Comparison of ENCODE assay signal across 13 mouse cellular contexts in genomic region chr4:82604501-82604900, GRCm38 (mm10).
DNase-seq lines count a peak whose midpoint lies in the region; ATAC-seq and TF ChIP-seq lines count a peak whose summit lies in the region.
"Had no signal": no experiment of that assay in that cellular context is flagged by ENCODE, and none has a peak within 500 bp of the region (broad histone marks: within the 10 kb centered on the region; RNA-seq: fewer than 3 reads in every experiment).

No protein-coding gene starts in this region.

- no peak overlapping the region for H3K4me2 ChIP-seq in forebrain, embryonic 13.5 days
- H3K4me2 ChIP-seq in forebrain, postnatal 0 days (ENCODE audit: low read depth) = no peak overlapping the region
- H3K4me2 ChIP-seq in intestine, embryonic 14.5 days (ENCODE audit: low read length) = peak overlapping the region; percentile 33
- H3K4me2 ChIP-seq: liver, embryonic 15.5 days had no signal

- no peaks in the 10 kb centered on the region for H3K36me3 ChIP-seq in forebrain, embryonic 13.5 days (ENCODE audit: poor library complexity, severe bottlenecking)
- H3K36me3 ChIP-seq in forebrain, postnatal 0 days (ENCODE audit: insufficient read depth) = no peaks in the 10 kb centered on the region
- H3K36me3 ChIP-seq in intestine, embryonic 14.5 days (ENCODE audit: control insufficient read depth, insufficient read depth, low read length) = no peaks in the 10 kb centered on the region
- H3K36me3 ChIP-seq: G1E; liver, embryonic 15.5 days had no signal

- 71% methylated on average over 4 of the region's 4 CpGs for WGBS in forebrain, embryonic 13.5 days
- WGBS in forebrain, postnatal 0 days = 59% methylated on average over 4 of the region's 4 CpGs
- 52% methylated on average over 4 of the region's 4 CpGs for WGBS in intestine, embryonic 14.5 days

- H3K4me3 ChIP-seq in forebrain, embryonic 13.5 days = no peak overlapping the region
- no peak overlapping the region for H3K4me3 ChIP-seq in forebrain, postnatal 0 days (ENCODE audit: low read depth, low read length)
- no peak overlapping the region for H3K4me3 ChIP-seq in intestine, embryonic 14.5 days (ENCODE audit: low read depth, low read length)
- H3K4me3 ChIP-seq: left cerebral cortex, adult 2 months; liver, embryonic 15.5 days had no signal

- no peak overlapping the region; the same call in 1 of the 2 replicates for H3K9ac ChIP-seq in forebrain, embryonic 13.5 days
- H3K9ac ChIP-seq in forebrain, postnatal 0 days = no peak overlapping the region
- no peak overlapping the region for H3K9ac ChIP-seq in intestine, embryonic 14.5 days (ENCODE audit: low read length)
- H3K9ac ChIP-seq: liver, embryonic 15.5 days had no signal

- H3K4me1 ChIP-seq in forebrain, embryonic 13.5 days = peaks cover 27% of the 10 kb centered on the region
- H3K4me1 ChIP-seq in forebrain, postnatal 0 days (ENCODE audit: insufficient read depth) = no peaks in the 10 kb centered on the region
- peaks cover 13% of the 10 kb centered on the region for H3K4me1 ChIP-seq in intestine, embryonic 14.5 days (replicated peaks; ENCODE audit: control insufficient read depth, insufficient read depth, low read length)
- H3K4me1 ChIP-seq: liver, embryonic 15.5 days had no signal

- TF ChIP-seq CTCF in forebrain, postnatal 0 days (IDR thresholded peaks at IDR 0.05; ENCODE audit: low read depth) = no peak

- 0 out of 2 replicates have a peak, but pooled peaks cover 12% of the 10 kb centered on the region for H3K9me3 ChIP-seq in forebrain, embryonic 13.5 days (replicated peaks)
- H3K9me3 ChIP-seq in forebrain, postnatal 0 days (ENCODE audit: low read length) = 0 out of 2 replicates have a peak, but pooled peaks cover 5% of the 10 kb centered on the region
- H3K9me3 ChIP-seq in intestine, embryonic 14.5 days (ENCODE audit: control insufficient read depth, low read length) = no peaks in the 10 kb centered on the region
- H3K9me3 ChIP-seq: liver, embryonic 15.5 days had no signal

- DNase-seq in forebrain, postnatal 0 days = no peak
- DNase-seq in left cerebral cortex, postnatal 4 days = peak; percentile 52
- no peak for DNase-seq in left cerebral cortex, adult 11 months (ENCODE audit: low spot score)
- DNase-seq in intestine, embryonic 14.5 days (ENCODE audit: low spot score) = no peak
- DNase-seq in neural tube, embryonic 10.5 days (ENCODE audit: extremely low spot score, low spot score) = peak; percentile 11
- no peak for DNase-seq in cerebellum, postnatal 36 days
- no peak for DNase-seq in cerebellum, postnatal 4 days (ENCODE audit: low spot score in 2 of 2)
- DNase-seq: kidney, postnatal 14 days had no signal

- ATAC-seq in forebrain, embryonic 13.5 days = no peak
- no peak for ATAC-seq in forebrain, postnatal 0 days
- ATAC-seq in intestine, embryonic 14.5 days (replicated peaks; ENCODE audit: low FRiP score, low TSS enrichment, low read depth) = no peak
- ATAC-seq: activated CD4-positive, CD25-positive, alpha-beta regulatory T cell, adult 4 months had no signal

- intact Hi-C loops in left cerebral cortex, postnatal 4 days (cut with DNase I) = loop anchor here (10.0 kb wide), 1 partner anchor 1110 kb away; no protein-coding TSS in a partner anchor

- peak overlapping the region; percentile 48 for H3K27ac ChIP-seq in forebrain, embryonic 13.5 days
- H3K27ac ChIP-seq in forebrain, postnatal 0 days (ENCODE audit: low read depth, low read length) = no peak overlapping the region
- H3K27ac ChIP-seq in intestine, embryonic 14.5 days (ENCODE audit: low read depth) = peak overlapping the region; percentile 84
- H3K27ac ChIP-seq: left cerebral cortex, adult 2 months; liver, embryonic 15.5 days had no signal

- H3K27me3 ChIP-seq in forebrain, embryonic 13.5 days = no peaks in the 10 kb centered on the region
- H3K27me3 ChIP-seq in forebrain, postnatal 0 days (ENCODE audit: insufficient read depth, low read length) = no peaks in the 10 kb centered on the region
- H3K27me3 ChIP-seq in intestine, embryonic 14.5 days (replicated peaks; ENCODE audit: control insufficient read depth, insufficient read depth, low read length) = no peaks in the 10 kb centered on the region
- H3K27me3 ChIP-seq: liver, embryonic 15.5 days had no signal

Comparison
In these comparisons a context has a peak if more than half of its experiments do, and no peak if none do; other contexts are left out.
1. DNase-seq: peak in left cerebral cortex, postnatal 4 days (single experiment) and neural tube, embryonic 10.5 days (single experiment); none in forebrain, postnatal 0 days (single experiment), left cerebral cortex, adult 11 months (single experiment), intestine, embryonic 14.5 days (single experiment), cerebellum, postnatal 36 days (0 of 2) and cerebellum, postnatal 4 days (0 of 2).